Mouse (Mus musculus): ENCODE results near the gene Hmgcll1. TPM values are rescaled to one million over a fixed set of nuclear protein-coding genes. Genes with fewer than 3 reads are reported as not detected.

The Hmgcll1 gene
- polyA plus RNA-seq, 1 experiment, result 0.14 TPM

DNA sequence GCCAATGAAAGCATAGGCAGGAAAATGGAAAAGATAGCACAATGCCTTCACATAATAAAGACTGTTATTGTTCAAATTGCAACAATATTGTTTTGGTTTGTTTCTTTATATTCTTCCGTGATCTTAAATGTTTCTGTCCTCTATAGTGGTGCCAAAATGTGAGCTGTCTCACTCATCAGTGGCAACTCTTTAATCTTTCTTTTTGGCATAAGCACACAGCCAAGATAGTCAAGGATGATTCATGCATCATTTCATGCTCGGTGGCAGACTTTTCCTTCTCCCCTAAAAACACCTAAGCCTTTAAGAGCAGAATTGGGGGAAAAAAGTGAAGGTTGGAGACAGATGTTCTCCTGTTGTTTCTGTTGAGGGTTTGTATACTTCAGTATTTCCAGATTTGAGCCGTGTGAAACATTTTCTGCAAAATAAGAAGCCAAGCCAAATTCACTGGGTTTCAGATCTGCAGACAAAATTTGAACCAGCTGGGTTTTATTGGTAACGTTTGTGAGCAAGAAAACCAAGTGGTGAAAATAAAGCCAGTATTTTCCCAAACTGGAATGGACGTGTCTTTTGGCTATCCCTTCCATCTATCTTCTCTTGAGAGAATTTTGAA, 158.1 kb downstream of the Hmgcll1 start:
- Histone ChIP-seq H3K4me1 (ENCODE audit: control insufficient read depth, insufficient read depth, insufficient read length, low read length) (no peaks in the 10 kb centered on the region), H3K4me3 (ENCODE audit: low read depth, low read length) (no peak overlapping the region), H3K36me3 (ENCODE audit: control insufficient read depth, insufficient read depth, low read length) (no peaks in the 10 kb centered on the region), H3K27me3 (ENCODE audit: control insufficient read depth, insufficient read depth, low read length) (no peaks in the 10 kb centered on the region), H3K27ac (ENCODE audit: insufficient read depth, low read depth, low read length) (no peak overlapping the region)
- TF ChIP-seq CTCF (IDR thresholded peaks at IDR 0.05; ENCODE audit: extremely low read depth, insufficient read length, insufficient replicate concordance, low read depth, low read length) (no peak), POLR2A (IDR thresholded peaks at IDR 0.05; ENCODE audit: low read depth, low read length) (no peak)
- 70% methylated on average over 5 of the region's 5 CpGs for WGBS

DNA sequence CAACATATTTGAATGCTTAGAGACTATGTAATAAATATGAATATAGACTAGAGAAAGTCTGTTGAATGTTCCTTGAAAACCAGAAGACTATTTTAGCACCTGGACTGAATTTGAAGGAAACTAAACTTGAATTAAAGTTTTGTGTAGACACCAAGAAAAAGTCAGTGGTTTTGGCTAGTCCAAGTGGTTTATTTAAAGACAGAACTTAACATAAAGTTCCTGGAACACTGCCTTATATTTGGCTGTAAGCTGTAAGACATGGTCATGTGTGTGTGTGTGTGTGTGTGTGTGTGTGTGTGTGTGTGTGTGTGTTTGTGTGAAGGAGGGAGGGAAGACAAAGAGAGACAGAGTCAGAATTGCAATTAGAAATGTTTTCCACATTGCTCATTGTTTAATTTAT, 164.6 kb downstream of the Hmgcll1 start:
- Histone ChIP-seq H3K27ac (ENCODE audit: insufficient read depth, low read depth, low read length) (no peak overlapping the region), H3K27me3 (ENCODE audit: control insufficient read depth, insufficient read depth, low read length) (no peaks in the 10 kb centered on the region), H3K36me3 (ENCODE audit: control insufficient read depth, insufficient read depth, low read length) (no peaks in the 10 kb centered on the region), H3K4me1 (ENCODE audit: control insufficient read depth, insufficient read depth, insufficient read length, low read length) (no peaks in the 10 kb centered on the region), H3K4me3 (ENCODE audit: low read depth, low read length) (no peak overlapping the region)
- TF ChIP-seq CTCF (IDR thresholded peaks at IDR 0.05; ENCODE audit: extremely low read depth, insufficient read length, insufficient replicate concordance, low read depth, low read length) (no peak), POLR2A (IDR thresholded peaks at IDR 0.05; ENCODE audit: low read depth, low read length) (no peak)

Other genes starting within 250 kb of the Hmgcll1 start
- 0.84 and 1.9 TPM in 2 replicates for gene Bmp5, start 239.5 kb upstream of the Hmgcll1 start, polyA plus RNA-seq (2012; rRNA removed)
- gene Gfral, start 198.8 kb downstream of the Hmgcll1 start, polyA plus RNA-seq (2012; rRNA removed), result not detected in 2 replicates